Mouse (Mus musculus) retina, postnatal 7 days (tissue): Measurements from ENCODE around the gene Ide.

Source experiments
- DNase-seq: peaks from one replicate; pipeline ENCODE4 v3.0.0-alpha.2; 2012; ENCODE audit warnings: low read depth, low spot score

The Ide gene

DNA sequence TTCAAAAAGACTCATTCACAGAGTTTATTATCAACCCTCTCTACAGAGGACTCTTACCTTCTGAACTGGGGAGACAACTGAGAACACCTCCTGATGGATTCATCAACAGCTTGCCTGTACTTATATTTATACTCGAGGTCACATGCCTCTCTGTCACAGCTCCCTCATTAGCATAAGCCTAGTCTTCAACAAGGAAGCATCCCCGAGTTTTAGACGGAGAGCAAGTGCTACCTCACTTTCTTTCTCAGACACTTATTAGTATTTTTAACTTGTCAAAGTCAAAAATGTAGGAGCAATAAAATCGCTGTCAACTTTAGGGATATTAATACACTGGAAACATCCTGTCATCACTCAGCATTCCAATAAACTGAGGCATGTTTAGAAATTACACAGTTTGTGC, at the start of gene Ide:
TSS of gene Ide (minus strand) at position 101 of the 400 bp plus-strand sequence.
- no peak for DNase-seq

GRCm38 (mm10) chr19:37386126-37386525, 48.5 kb upstream of the Ide start:
- no peak for DNase-seq

DNA sequence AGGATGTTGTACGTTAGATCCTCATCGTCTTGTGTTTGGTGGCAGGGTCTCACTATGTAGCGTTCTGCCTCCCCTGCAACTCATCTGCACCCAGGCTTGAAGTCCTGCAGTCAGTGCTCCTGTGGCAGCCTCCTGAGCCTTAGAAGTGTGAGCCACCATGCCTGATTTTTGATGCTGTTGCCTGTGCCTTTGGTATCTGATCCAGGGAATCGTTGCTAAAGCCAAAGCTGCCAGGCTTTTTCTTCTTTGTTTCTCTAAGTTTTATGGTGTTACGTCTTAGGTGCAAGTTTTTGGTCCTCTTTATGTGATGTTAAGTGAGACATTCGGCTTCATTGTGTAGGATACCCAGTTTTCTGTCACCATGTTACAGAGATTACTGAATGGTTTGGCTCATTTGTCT, 41.2 kb upstream of the Ide start:
- no peak for DNase-seq

GRCm38 (mm10) chr19:37377404-37377990, 39.8 kb upstream of the Ide start:
- DNase-seq: no peak

GRCm38 (mm10) chr19:37376841-37377240, 39.2 kb upstream of the Ide start:
- no peak for DNase-seq

- peak; percentile 96 for DNase-seq
Measured at GRCm38 (mm10) chr19:37375755-37376615, 38.3 kb upstream of the Ide start, which contains the start of gene Kif11. Gene Kif11 (plus strand): TSS chr19:37376403.

GRCm38 (mm10) chr19:37374941-37375754, 37.5 kb upstream of the Ide start:
- DNase-seq: no peak

DNA sequence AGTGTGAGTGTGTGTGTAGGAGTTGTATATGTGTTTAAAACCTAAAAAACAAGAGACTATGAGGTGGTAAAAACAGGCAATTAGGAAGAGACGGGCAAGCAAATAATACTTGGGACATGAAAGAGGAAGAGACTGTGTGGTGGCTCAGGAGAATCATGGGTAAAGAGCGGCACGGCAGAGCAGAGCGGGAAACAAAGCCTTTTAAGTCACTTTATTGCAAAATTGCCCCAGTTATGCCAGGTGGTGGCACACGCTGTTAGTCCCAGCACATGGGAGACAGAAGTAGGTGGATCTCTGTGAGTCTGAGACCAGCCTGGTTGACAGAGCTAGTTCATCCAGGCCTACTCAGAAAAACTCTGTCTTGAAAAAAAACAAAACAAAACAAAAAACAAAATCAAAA, 32.7 kb upstream of the Ide start:
- no peak for DNase-seq

DNA sequence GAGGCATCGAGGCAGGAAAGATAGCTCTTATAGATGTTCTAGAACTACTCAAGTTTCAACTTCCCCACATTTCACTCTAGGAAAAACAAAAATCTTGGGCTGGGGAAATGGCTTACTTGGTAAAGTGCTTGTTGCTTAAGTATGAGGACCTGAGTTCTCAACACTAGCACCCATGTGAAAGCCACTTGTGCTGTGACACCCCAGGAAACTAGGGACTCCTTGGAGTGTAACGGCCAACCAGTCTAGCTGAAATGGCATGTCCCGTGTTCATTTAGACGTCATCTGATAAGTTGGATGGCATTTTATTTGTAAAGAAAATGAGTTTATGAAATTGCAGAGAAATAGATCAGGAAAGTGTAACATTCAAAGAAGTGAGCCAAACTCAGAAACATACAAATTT, 32.3 kb upstream of the Ide start:
- no peak for DNase-seq

- DNase-seq: no peak
Measured at GRCm38 (mm10) chr19:37368990-37369389, 31.3 kb upstream of the Ide start.

DNA sequence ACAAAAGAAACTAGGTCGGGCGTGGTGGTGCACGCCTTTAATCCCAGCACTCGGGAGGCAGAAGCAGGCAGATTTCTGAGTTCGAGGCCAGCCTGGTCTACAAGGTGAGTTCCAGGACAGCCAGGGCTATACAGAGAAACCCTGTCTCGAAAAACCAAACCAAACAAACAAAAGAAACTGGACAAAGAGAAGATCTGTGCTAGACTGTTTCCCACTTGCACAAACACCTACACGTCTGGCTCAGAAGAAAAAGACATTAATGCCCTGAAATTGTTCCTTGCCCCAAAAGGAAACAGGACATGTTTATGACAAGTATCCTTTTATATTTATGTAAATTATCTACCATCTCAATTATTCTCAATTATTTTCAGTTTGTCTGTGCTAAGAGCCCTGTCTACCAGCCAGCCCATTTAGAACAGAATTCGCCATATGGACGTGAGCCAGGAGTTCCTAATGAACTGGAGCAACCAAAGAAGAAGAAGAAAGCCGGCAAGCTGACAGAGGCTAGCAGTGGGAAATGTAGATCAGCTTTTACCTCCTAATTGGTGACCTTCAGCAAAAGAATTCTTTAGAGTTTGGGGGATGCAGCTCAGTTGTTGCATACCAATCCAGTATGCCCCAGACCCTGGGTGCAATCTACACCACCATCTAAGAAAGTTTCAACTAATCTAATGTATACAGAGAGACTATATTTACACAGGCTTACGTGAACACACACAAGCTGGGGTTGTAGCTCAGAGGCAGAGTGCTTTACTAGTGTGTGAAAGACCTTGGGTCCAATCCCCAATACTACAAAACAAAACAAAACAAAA, 25.7 kb upstream of the Ide start:
- DNase-seq: peak; percentile 16

GRCm38 (mm10) chr19:37362545-37362944, 24.9 kb upstream of the Ide start:
- DNase-seq: no peak

- DNase-seq: no peak
Measured at GRCm38 (mm10) chr19:37360044-37360443, 22.4 kb upstream of the Ide start.

DNA sequence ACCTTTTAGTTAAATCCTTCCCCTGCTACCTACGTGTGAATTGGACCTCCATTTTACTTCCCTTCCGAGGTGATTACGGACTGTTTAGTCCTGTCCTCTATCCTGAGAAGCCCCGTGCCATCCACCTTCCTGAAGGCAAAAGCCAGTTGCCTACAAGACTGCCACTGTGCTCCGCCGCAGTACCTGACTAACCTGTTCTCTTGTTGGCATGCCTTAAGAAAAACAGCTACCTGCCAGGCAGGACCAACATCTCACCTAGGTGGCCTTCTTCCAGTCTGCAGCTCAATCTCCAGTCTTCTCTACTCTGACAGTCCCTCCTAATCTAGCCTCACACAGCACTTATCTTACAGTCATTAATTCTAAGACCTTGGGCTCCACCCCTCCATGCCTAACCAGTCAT, 15.7 kb upstream of the Ide start:
- DNase-seq: no peak

DNA sequence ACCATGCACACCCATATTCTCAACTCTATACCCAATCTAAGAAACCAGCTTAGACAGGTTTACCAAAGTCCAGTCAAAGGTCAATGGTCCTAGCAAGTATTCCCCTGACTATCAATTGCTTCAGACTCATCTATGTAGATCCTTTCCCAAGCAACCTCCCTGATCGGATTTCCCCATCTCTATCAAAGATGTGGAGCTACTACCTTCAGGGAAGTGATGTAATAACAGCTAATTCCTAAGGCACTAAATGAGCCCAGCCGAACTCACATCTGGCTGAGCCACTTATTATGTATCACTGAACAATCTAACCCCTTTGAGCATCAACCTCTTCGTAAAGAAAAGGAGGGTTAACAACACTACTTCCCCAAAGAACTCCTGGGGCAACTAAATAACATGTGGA, 15.1 kb upstream of the Ide start:
- no peak for DNase-seq

DNA sequence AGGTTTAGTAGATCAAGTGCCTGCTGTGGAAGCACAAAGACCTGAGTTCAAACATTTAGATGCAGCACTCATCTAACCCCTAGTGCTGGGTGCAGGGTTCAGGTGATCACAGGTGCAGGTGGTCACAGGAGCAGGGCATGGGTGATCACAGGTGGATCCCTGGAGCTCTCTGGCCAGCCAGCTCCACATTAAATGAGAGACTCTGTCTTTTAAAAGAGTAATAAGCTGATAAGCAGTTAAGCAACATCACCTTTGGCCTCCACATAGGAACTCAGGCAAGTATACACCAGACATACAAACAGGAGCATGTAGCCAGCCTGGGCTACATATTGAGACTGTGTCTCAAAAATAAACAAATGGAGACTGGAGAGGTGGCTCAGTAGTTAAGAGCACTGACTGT, 11.3 kb upstream of the Ide start:
- DNase-seq: no peak

DNA sequence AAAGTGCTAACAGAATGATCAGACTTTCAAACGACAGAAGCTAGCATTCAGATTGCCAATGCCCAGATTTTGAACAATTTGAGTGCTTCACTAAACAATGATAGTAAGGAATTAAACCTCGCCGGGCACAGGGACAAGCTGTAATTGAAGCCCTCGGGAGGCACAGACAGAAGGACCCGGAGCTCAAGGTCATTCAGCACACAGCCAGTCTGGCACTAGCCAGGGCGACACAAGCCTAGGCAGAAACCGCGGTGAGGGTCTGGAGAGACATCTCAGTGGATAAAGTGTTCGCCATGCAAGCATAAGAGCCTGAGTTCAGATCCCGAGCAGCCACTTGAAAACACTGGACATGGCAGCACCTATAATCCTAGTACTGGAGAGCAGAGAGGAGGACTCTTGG, 10.7 kb upstream of the Ide start:
- DNase-seq: no peak

DNA sequence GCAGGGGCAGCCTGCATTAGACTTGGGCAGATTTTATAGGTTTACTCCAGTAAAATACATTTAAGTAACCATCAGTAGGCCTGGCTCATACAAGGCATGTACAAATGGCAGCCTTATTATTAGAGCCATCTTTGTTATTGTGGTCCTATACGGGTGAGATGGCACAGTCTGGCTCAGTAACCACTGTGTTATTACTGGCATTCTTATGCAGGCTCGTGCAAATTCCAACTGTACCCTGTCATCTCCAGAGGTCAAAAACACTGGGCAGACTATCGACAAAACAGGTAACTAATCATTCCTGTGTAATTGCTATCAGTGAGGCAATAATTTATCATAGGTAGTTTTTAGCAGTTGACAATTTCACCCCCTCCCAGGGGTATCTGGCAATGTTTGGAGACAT, 8.6 kb upstream of the Ide start:
- DNase-seq: no peak

DNA sequence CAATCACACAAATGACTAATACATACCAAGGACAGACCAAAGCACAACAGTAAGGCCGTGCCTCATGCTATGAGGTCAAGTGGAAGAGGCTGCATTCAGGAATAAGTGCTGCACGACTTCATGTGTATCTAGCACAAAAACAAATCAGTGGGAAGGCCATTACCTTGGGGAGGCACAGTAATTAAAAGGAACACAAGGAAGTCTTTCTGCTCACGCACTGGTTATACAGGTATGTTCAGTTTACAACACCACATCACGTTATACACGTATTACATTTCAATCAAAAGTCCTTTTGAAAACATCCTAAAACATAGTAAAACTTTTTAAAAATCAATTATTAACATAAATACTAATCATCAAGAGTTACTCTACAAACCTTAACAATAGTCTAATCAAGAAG, 6.2 kb upstream of the Ide start:
- no peak for DNase-seq

- no peak for DNase-seq
Measured at GRCm38 (mm10) chr19:37340931-37341330, 3.3 kb upstream of the Ide start.

DNA sequence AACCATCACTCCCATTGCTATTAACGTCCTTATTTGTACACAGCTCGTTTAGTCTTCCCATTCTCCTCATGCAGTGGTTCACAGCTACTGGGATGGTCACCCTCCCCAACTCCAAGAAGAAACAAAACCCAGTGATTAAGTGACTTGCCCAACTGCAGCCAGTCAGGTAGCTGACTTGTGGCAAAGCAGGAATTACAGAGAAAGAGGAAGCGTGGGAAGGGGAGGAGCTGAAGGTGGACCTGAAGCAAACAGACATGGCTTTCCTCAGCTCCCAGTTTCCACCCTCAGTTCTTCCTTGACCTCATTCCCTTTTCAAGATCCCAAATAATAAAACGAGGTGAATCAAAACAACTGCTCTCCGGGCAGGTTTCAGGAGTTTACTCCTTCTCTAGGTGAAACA, 2.8 kb upstream of the Ide start:
- DNase-seq: no peak

- no peak for DNase-seq
Measured at GRCm38 (mm10) chr19:37335392-37335791, 2.3 kb downstream of the Ide start.
